In genomic region chr11:69600098-69600497, GRCm38 (mm10) we compare ENCODE assay signal across 9 mouse cellular contexts. TPM values are rescaled to one million over a fixed set of nuclear protein-coding genes. Genes with fewer than 3 reads are reported as not detected.
A peak's percentile ranks its signal among the peaks of the same experiment; 100 is the strongest.
DNase-seq lines count a peak whose midpoint lies in the region; ATAC-seq and TF ChIP-seq lines count a peak whose summit lies in the region.
"Had no signal": no experiment of that assay in that cellular context is flagged by ENCODE, and none has a peak within 500 bp of the region (broad histone marks: within the 10 kb centered on the region; RNA-seq: fewer than 3 reads in every experiment).

No protein-coding gene starts in this region.

- H3K36me3 ChIP-seq in forebrain, embryonic 14.5 days (ENCODE audit: control insufficient read depth, insufficient read depth, low read length) = peaks cover 9% of the 10 kb centered on the region
- no peaks in the 10 kb centered on the region for H3K36me3 ChIP-seq in heart, postnatal 0 days (replicated peaks; ENCODE audit: control insufficient read depth, insufficient read depth, low read length)
- H3K36me3 ChIP-seq in liver, postnatal 0 days (replicated peaks; ENCODE audit: insufficient read depth, low read length) = no peaks in the 10 kb centered on the region

- peaks cover 14% of the 10 kb centered on the region for H3K4me1 ChIP-seq in forebrain, embryonic 14.5 days (ENCODE audit: control insufficient read depth, insufficient read depth, low read length)
- H3K4me1 ChIP-seq in heart, postnatal 0 days (ENCODE audit: control insufficient read depth, insufficient read depth) = peaks cover 51% of the 10 kb centered on the region
- H3K4me1 ChIP-seq in liver, postnatal 0 days (ENCODE audit: insufficient read depth) = peaks cover 38% of the 10 kb centered on the region

- no peak for ATAC-seq in forebrain, embryonic 14.5 days
- ATAC-seq in heart, postnatal 0 days (ENCODE audit: insufficient read depth, low read depth) = peak; percentile 69
- ATAC-seq in liver, postnatal 0 days = peak; percentile 18; the same call in 1 of the 2 replicates
- ATAC-seq in inflammation-experienced regulatory T-cells, adult 6 months = no peak

- H3K9ac ChIP-seq in forebrain, embryonic 14.5 days (ENCODE audit: low read length) = no peak overlapping the region
- no peak overlapping the region for H3K9ac ChIP-seq in heart, postnatal 0 days (replicated peaks; ENCODE audit: low read depth, low read length)
- H3K9ac ChIP-seq in liver, postnatal 0 days (replicated peaks) = 0 out of 2 replicates have a peak overlapping the region, but pooled peaks have one; percentile 34

- TF ChIP-seq CTCF in heart, postnatal 0 days (IDR thresholded peaks at IDR 0.05; ENCODE audit: low read depth) = no peak
- no peak for TF ChIP-seq CTCF in liver, postnatal 0 days (IDR thresholded peaks at IDR 0.05; ENCODE audit: low read depth)

- peak overlapping the region; percentile 15; the same call in 1 of the 2 replicates for H3K27ac ChIP-seq in forebrain, embryonic 14.5 days (ENCODE audit: low read depth, low read length)
- H3K27ac ChIP-seq in heart, postnatal 0 days (ENCODE audit: low read depth) = peak overlapping the region; percentile 73
- H3K27ac ChIP-seq in liver, postnatal 0 days (ENCODE audit: low read depth) = peak overlapping the region; percentile 52

- TF ChIP-seq EP300 in heart, postnatal 0 days (IDR thresholded peaks at IDR 0.05; ENCODE audit: low read depth) = 0 out of 2 replicates have a peak, but pooled peaks have one; percentile 52
- TF ChIP-seq EP300 in liver, postnatal 0 days (IDR thresholded peaks at IDR 0.05; ENCODE audit: low read depth) = no peak

- H3K9me3 ChIP-seq in forebrain, embryonic 14.5 days (replicated peaks; ENCODE audit: control insufficient read depth, low read length) = no peaks in the 10 kb centered on the region
- no peaks in the 10 kb centered on the region for H3K9me3 ChIP-seq in heart, postnatal 0 days (replicated peaks; ENCODE audit: control insufficient read depth, low read length)
- H3K9me3 ChIP-seq in liver, postnatal 0 days (ENCODE audit: low read length) = no peaks in the 10 kb centered on the region

- peak overlapping the region; percentile 17; the same call in 1 of the 2 replicates for H3K4me2 ChIP-seq in forebrain, embryonic 14.5 days (ENCODE audit: low read length)
- H3K4me2 ChIP-seq in heart, postnatal 0 days (ENCODE audit: low read depth, low read length) = peak overlapping the region; percentile 33
- H3K4me2 ChIP-seq in liver, postnatal 0 days (ENCODE audit: low read depth, low read length) = peak overlapping the region; percentile 48

- H3K27me3 ChIP-seq in forebrain, embryonic 14.5 days (replicated peaks; ENCODE audit: control insufficient read depth, insufficient read depth, low read length) = no peaks in the 10 kb centered on the region
- H3K27me3 ChIP-seq in heart, postnatal 0 days (ENCODE audit: control insufficient read depth, insufficient read depth, low read length) = no peaks in the 10 kb centered on the region
- peaks cover under 1% of the 10 kb centered on the region; the same call in 1 of the 2 replicates for H3K27me3 ChIP-seq in liver, postnatal 0 days (ENCODE audit: insufficient read depth, low read length)

- WGBS in forebrain, embryonic 14.5 days = 6% methylated on average over 6 of the region's 6 CpGs
- 12% methylated on average over 6 of the region's 6 CpGs for whole genome bisulfite sequencing in heart, postnatal 0 days
- 36% methylated on average over 6 of the region's 6 CpGs for WGBS in liver, postnatal 0 days (ENCODE audit: insufficient replicate concordance)

- H3K4me3 ChIP-seq in forebrain, embryonic 14.5 days (ENCODE audit: low read depth, low read length) = no peak overlapping the region
- H3K4me3 ChIP-seq in heart, postnatal 0 days (ENCODE audit: low read depth, low read length) = no peak overlapping the region
- H3K4me3 ChIP-seq in liver, postnatal 0 days (ENCODE audit: low read depth, low read length) = no peak overlapping the region

- peak; percentile 75 for DNase-seq in layer of hippocampus, adult 11-12 months (ENCODE audit: low spot score)
- no peak for DNase-seq in layer of hippocampus, adult 9-10 months (ENCODE audit: low spot score)
- DNase-seq in forebrain, embryonic 14.5 days (ENCODE audit: low spot score) = peak; percentile 67
- DNase-seq in heart, postnatal 0 days (ENCODE audit: low spot score) = peak; percentile 65
- peak; percentile 52 to 70 for DNase-seq in layer of hippocampus, adult 18-20 months (ENCODE audit: low spot score in 2 of 2)
- DNase-seq in liver, postnatal 0 days = no peak
- DNase-seq in retina, postnatal 1 day = peak; percentile 38

RNA-seq across cellular contexts. Expression of gene Atp1b2, which starts 5.6 kb away (rescaled TPM):
- polyA plus RNA-seq in forebrain, embryonic 14.5 days (2014; fragmentation: Nextera tagmentation; extraction: Ambion mirVana) = 22.0 and 31.5 TPM in 2 replicates
- total RNA-seq in heart, postnatal 0 days (2014; rRNA removed; ENCODE audit: low replicate concordance) = 23.7 and 24.7 TPM in 2 replicates
- polyA plus RNA-seq in heart, postnatal 0 days (2015; fragmentation: Nextera tagmentation; extraction: Ambion mirVana) = 15.1 and 16.8 TPM in 2 replicates
- total RNA-seq in layer of hippocampus, adult 18-20 months (2021) = 100 to 1,000 TPM; 402 to 407 TPM
- polyA plus RNA-seq in liver, postnatal 0 days (2015; fragmentation: Nextera tagmentation; extraction: Ambion mirVana) = 4.0 and 5.3 TPM in 2 replicates
- polyA plus RNA-seq in inflammation-experienced regulatory T-cells, adult 6 months (2017; shearing (Covaris generic)) = under 1 TPM in 1 of 3 experiments, not detected in 2; 0.17 TPM

RNA-seq across cellular contexts. Expression of gene Shbg, which starts 17.6 kb away (rescaled TPM):
- polyA plus RNA-seq in forebrain, embryonic 14.5 days (2014; fragmentation: Nextera tagmentation; extraction: Ambion mirVana) = not detected in 2 replicates
- total RNA-seq in heart, postnatal 0 days (2014; rRNA removed; ENCODE audit: low replicate concordance) = not detected in 2 replicates
- 0.08 TPM in 1 of 2 replicates, not detected in the other for polyA plus RNA-seq in heart, postnatal 0 days (2015; fragmentation: Nextera tagmentation; extraction: Ambion mirVana)
- not detected for total RNA-seq in layer of hippocampus, adult 18-20 months (2021)
- 4.3 and 4.7 TPM in 2 replicates for polyA plus RNA-seq in liver, postnatal 0 days (2015; fragmentation: Nextera tagmentation; extraction: Ambion mirVana)
- under 1 TPM in 1 of 3 experiments, not detected in 2; 0.40 TPM for polyA plus RNA-seq in inflammation-experienced regulatory T-cells, adult 6 months (2017; shearing (Covaris generic))
- total RNA-seq: heart, postnatal 36 days had no signal

RNA-seq across cellular contexts. Expression of gene Trp53, which starts 19.9 kb away (rescaled TPM):
- polyA plus RNA-seq in forebrain, embryonic 14.5 days (2014; fragmentation: Nextera tagmentation; extraction: Ambion mirVana) = 111 and 113 TPM in 2 replicates
- 33.6 and 35.9 TPM in 2 replicates for total RNA-seq in heart, postnatal 0 days (2014; rRNA removed; ENCODE audit: low replicate concordance)
- 31.5 and 32.6 TPM in 2 replicates for polyA plus RNA-seq in heart, postnatal 0 days (2015; fragmentation: Nextera tagmentation; extraction: Ambion mirVana)
- total RNA-seq in layer of hippocampus, adult 18-20 months (2021) = 10 to 100 TPM; 25.5 to 26.9 TPM
- 32.6 and 33.5 TPM in 2 replicates for polyA plus RNA-seq in liver, postnatal 0 days (2015; fragmentation: Nextera tagmentation; extraction: Ambion mirVana)
- 100 to 1,000 TPM; 193 to 355 (median 324) TPM for polyA plus RNA-seq in inflammation-experienced regulatory T-cells, adult 6 months (2017; shearing (Covaris generic))

RNA-seq across cellular contexts. Expression of gene Wrap53, which starts 20.0 kb away (rescaled TPM):
- polyA plus RNA-seq in forebrain, embryonic 14.5 days (2014; fragmentation: Nextera tagmentation; extraction: Ambion mirVana) = 24.6 and 29.3 TPM in 2 replicates
- total RNA-seq in heart, postnatal 0 days (2014; rRNA removed; ENCODE audit: low replicate concordance) = 12.4 and 18.7 TPM in 2 replicates
- 6.7 and 7.8 TPM in 2 replicates for polyA plus RNA-seq in heart, postnatal 0 days (2015; fragmentation: Nextera tagmentation; extraction: Ambion mirVana)
- 10 to 100 TPM; 14.3 to 14.8 TPM for total RNA-seq in layer of hippocampus, adult 18-20 months (2021)
- 8.1 and 10.0 TPM in 2 replicates for polyA plus RNA-seq in liver, postnatal 0 days (2015; fragmentation: Nextera tagmentation; extraction: Ambion mirVana)
- 10 to 100 TPM; 22.0 to 32.2 (median 25.7) TPM for polyA plus RNA-seq in inflammation-experienced regulatory T-cells, adult 6 months (2017; shearing (Covaris generic))

RNA-seq across cellular contexts. Expression of gene Sat2, which starts 21.7 kb away (rescaled TPM):
- polyA plus RNA-seq in forebrain, embryonic 14.5 days (2014; fragmentation: Nextera tagmentation; extraction: Ambion mirVana) = 17.6 and 18.2 TPM in 2 replicates
- 7.3 TPM in 1 of 2 replicates, not detected in the other for total RNA-seq in heart, postnatal 0 days (2014; rRNA removed; ENCODE audit: low replicate concordance)
- polyA plus RNA-seq in heart, postnatal 0 days (2015; fragmentation: Nextera tagmentation; extraction: Ambion mirVana) = 17.8 and 18.8 TPM in 2 replicates
- total RNA-seq in layer of hippocampus, adult 18-20 months (2021) = 10 to 100 TPM in 1 of 2 experiments, 1 to 10 TPM in 1; 9.5 to 12.1 TPM
- polyA plus RNA-seq in liver, postnatal 0 days (2015; fragmentation: Nextera tagmentation; extraction: Ambion mirVana) = 15.2 and 18.7 TPM in 2 replicates
- polyA plus RNA-seq in inflammation-experienced regulatory T-cells, adult 6 months (2017; shearing (Covaris generic)) = not detected

Comparison
In these comparisons a context has a peak if more than half of its experiments do, and no peak if none do; other contexts are left out.
1. DNase-seq: peak in layer of hippocampus, adult 11-12 months (single experiment), forebrain, embryonic 14.5 days (single experiment), heart, postnatal 0 days (single experiment), layer of hippocampus, adult 18-20 months (2 of 2) and retina, postnatal 1 day (single experiment); none in layer of hippocampus, adult 9-10 months (single experiment) and liver, postnatal 0 days (single experiment).
2. ATAC-seq: peak in heart, postnatal 0 days (single experiment) and liver, postnatal 0 days (single experiment); none in forebrain, embryonic 14.5 days (single experiment) and inflammation-experienced regulatory T-cells, adult 6 months (single experiment).
3. H3K27ac ChIP-seq: peak in every context shown above with its lines; median percentile 73 in heart, postnatal 0 days; 52 in liver, postnatal 0 days; 15 in forebrain, embryonic 14.5 days.
4. Peak in every context shown above with its lines, with median percentiles within 50 percentile points of each other: H3K4me2 ChIP-seq.